8 mouse cellular contexts compared by ENCODE assay signal in genomic region chr1:61233476-61234297, GRCm38 (mm10).
DNase-seq lines count a peak whose midpoint lies in the region; ATAC-seq lines count a peak whose summit lies in the region.

No protein-coding gene starts in this region.

- no peak overlapping the region for H3K4me3 ChIP-seq in hindbrain, embryonic 13.5 days
- H3K4me3 ChIP-seq in liver, embryonic 12.5 days: no peak overlapping the region

- peak overlapping the region; percentile 26; the same call in 1 of the 2 replicates for H3K9ac ChIP-seq in hindbrain, embryonic 13.5 days
- no peak overlapping the region for H3K9ac ChIP-seq in liver, embryonic 12.5 days

- ATAC-seq in hindbrain, embryonic 13.5 days (ENCODE audit: low FRiP score): peak; percentile 85
- no peak for ATAC-seq in liver, embryonic 12.5 days

- H3K9me3 ChIP-seq in hindbrain, embryonic 13.5 days: no peaks in the 10 kb centered on the region
- H3K9me3 ChIP-seq in liver, embryonic 12.5 days (replicated peaks): no peaks in the 10 kb centered on the region

- peak overlapping the region; percentile 67; the same call in 1 of the 2 replicates for H3K27ac ChIP-seq in hindbrain, embryonic 13.5 days
- no peak overlapping the region for H3K27ac ChIP-seq in liver, embryonic 12.5 days

- H3K4me2 ChIP-seq in hindbrain, embryonic 13.5 days: peak overlapping the region; percentile 36
- H3K4me2 ChIP-seq in liver, embryonic 12.5 days: 0 out of 2 replicates have a peak overlapping the region, but pooled peaks have one; percentile 9

- H3K36me3 ChIP-seq in hindbrain, embryonic 13.5 days: no peaks in the 10 kb centered on the region
- no peaks in the 10 kb centered on the region for H3K36me3 ChIP-seq in liver, embryonic 12.5 days

- H3K27me3 ChIP-seq in hindbrain, embryonic 13.5 days: no peaks in the 10 kb centered on the region
- no peaks in the 10 kb centered on the region for H3K27me3 ChIP-seq in liver, embryonic 12.5 days (replicated peaks)

- H3K4me1 ChIP-seq in hindbrain, embryonic 13.5 days (replicated peaks): peaks cover 16% of the 10 kb centered on the region
- 0 out of 2 replicates have a peak, but pooled peaks cover under 1% of the 10 kb centered on the region for H3K4me1 ChIP-seq in liver, embryonic 12.5 days

- peak; percentile 45 to 50 for DNase-seq in cerebellum, postnatal 10 days
- DNase-seq in cerebellum, adult 11 months: no peak
- DNase-seq in embryo, embryonic 10 days (ENCODE audit: low spot score): peak; percentile 36
- DNase-seq in natural killer cell, adult 2 months (ENCODE audit: low spot score in 2 of 2): no peak
- no peak for DNase-seq in thymus, adult 18-20 months
- DNase-seq in spleen, postnatal 36 days (ENCODE audit: low spot score in 2 of 2): no peak

- WGBS in hindbrain, embryonic 13.5 days: 22% methylated on average over 10 of the region's 10 CpGs
- WGBS in liver, embryonic 12.5 days (ENCODE audit: insufficient replicate concordance): 28% methylated on average over 10 of the region's 10 CpGs

Comparison
In these comparisons a context has a peak if more than half of its experiments do, and no peak if none do; other contexts are left out.
1. DNase-seq: peak in cerebellum, postnatal 10 days (2 of 2) and embryo, embryonic 10 days (single experiment); none in cerebellum, adult 11 months (single experiment), natural killer cell, adult 2 months (0 of 2), thymus, adult 18-20 months (0 of 2) and spleen, postnatal 36 days (0 of 2).